Mouse (Mus musculus): ENCODE measurements around the gene Fam89b. TPM values are rescaled to one million over a fixed set of nuclear protein-coding genes. Genes with fewer than 3 reads are reported as not detected.

Gene Fam89b
- total and polyA plus RNA-seq, 3 experiments: 29.6 to 60.2 TPM; not detected in 1

GRCm38 (mm10) chr19:5756321-5756985 is 27.0 kb upstream of the Fam89b start:
- Histone ChIP-seq H3K4me3 (ENCODE audit: control insufficient read depth in 1 of 2, insufficient read depth in 1 of 2, low read depth in 2 of 2, low read length in 2 of 2) (no peak overlapping the region), H3K9me3 (replicated peaks; ENCODE audit: insufficient read depth, low read length) (no peaks in the 10 kb centered on the region), H3K36me3 (ENCODE audit: control insufficient read depth in 1 of 2, insufficient read depth in 2 of 2, low read length in 2 of 2) (no peaks in the 10 kb centered on the region), H3K27ac (ENCODE audit: control insufficient read depth, low read depth, low read length) (no peak overlapping the region), H3K4me1 (ENCODE audit: control insufficient read depth in 1 of 2, insufficient read depth in 2 of 2, low read length in 2 of 2) (no peaks in the 10 kb centered on the region), H3K27me3 (ENCODE audit: control insufficient read depth in 1 of 2, insufficient read depth in 2 of 2, low read length in 2 of 2) (no peaks in the 10 kb centered on the region), H3K79me2 (ENCODE audit: control insufficient read depth, insufficient read depth, low read length, poor library complexity) (no peaks in the 10 kb centered on the region), H3K9ac (ENCODE audit: control insufficient read depth, low read depth, low read length, poor library complexity, severe bottlenecking) (no peak overlapping the region)
- no peak for TF ChIP-seq GATA1 (IDR thresholded peaks at IDR 0.05; ENCODE audit: low read depth, low read length)
- no peak for TF ChIP-seq ZNF384 (IDR thresholded peaks at IDR 0.05; ENCODE audit: low read depth, low read length)
- no peak for TF ChIP-seq JUND (IDR thresholded peaks at IDR 0.05; ENCODE audit: low read depth, low read length)
- TF ChIP-seq TCF12 (IDR thresholded peaks at IDR 0.05; ENCODE audit: low read depth, low read length): no peak
- no peak for TF ChIP-seq GABPA (IDR thresholded peaks at IDR 0.05; ENCODE audit: low read depth, low read length)
- TF ChIP-seq MXI1 (IDR thresholded peaks at IDR 0.05; ENCODE audit: low read depth, low read length): no peak
- TF ChIP-seq NELFE (IDR thresholded peaks at IDR 0.05; ENCODE audit: low read depth, low read length): no peak
- TF ChIP-seq EP300 (IDR thresholded peaks at IDR 0.05; ENCODE audit: low read depth in 1 of 2, low read length in 2 of 2): no peak
- no peak for TF ChIP-seq RAD21 (IDR thresholded peaks at IDR 0.05; ENCODE audit: low read depth, low read length)
- no peak for TF ChIP-seq CHD1 (IDR thresholded peaks at IDR 0.05; ENCODE audit: low read depth, low read length)
- no peak for TF ChIP-seq ZC3H11A (IDR thresholded peaks at IDR 0.05; ENCODE audit: low read depth, low read length)
- no peak for TF ChIP-seq MYB (IDR thresholded peaks at IDR 0.05; ENCODE audit: low read depth, low read length)
- no peak for TF ChIP-seq ZMIZ1 (IDR thresholded peaks at IDR 0.05; ENCODE audit: low read depth, low read length)
- no peak for TF ChIP-seq CHD2 (IDR thresholded peaks at IDR 0.05; ENCODE audit: low read length)
- DNase-seq (ENCODE audit: low read depth, low spot score): no peak

GRCm38 (mm10) chr19:5751742-5752141 is 22.3 kb upstream of the Fam89b start:
- H3K9ac ChIP-seq (ENCODE audit: control insufficient read depth, low read depth, low read length, poor library complexity, severe bottlenecking): no peak overlapping the region
- H3K4me3 ChIP-seq (ENCODE audit: control insufficient read depth in 1 of 2, insufficient read depth in 1 of 2, low read depth in 2 of 2, low read length in 2 of 2): no peak overlapping the region
- H3K36me3 ChIP-seq (ENCODE audit: control insufficient read depth in 1 of 2, insufficient read depth in 2 of 2, low read length in 2 of 2): no peaks in the 10 kb centered on the region
- TF ChIP-seq RCOR1 (IDR thresholded peaks at IDR 0.05; ENCODE audit: low read depth, low read length) (no peak), MYC (IDR thresholded peaks at IDR 0.05; ENCODE audit: low read depth, low read length) (no peak), MYB (IDR thresholded peaks at IDR 0.05; ENCODE audit: low read depth, low read length) (no peak), KAT2A (conservative IDR thresholded peaks at IDR 0.05; ENCODE audit: low read depth, low read length) (no peak), MEF2A (IDR thresholded peaks at IDR 0.05; ENCODE audit: extremely low read depth, insufficient replicate concordance, low read depth, low read length, poor library complexity, severe bottlenecking) (no peak), POLR2A (IDR thresholded peaks at IDR 0.05; ENCODE audit: control insufficient read depth in 1 of 2, insufficient read depth in 1 of 2, low read depth in 1 of 2, low read length in 2 of 2, poor library complexity in 1 of 2) (no peak), UBTF (IDR thresholded peaks at IDR 0.05; ENCODE audit: borderline replicate concordance, insufficient read depth, low read depth, low read length) (no peak), ELF1 (IDR thresholded peaks at IDR 0.05; ENCODE audit: low read depth, low read length) (no peak), NELFE (IDR thresholded peaks at IDR 0.05; ENCODE audit: low read depth, low read length) (no peak), GATA1 (IDR thresholded peaks at IDR 0.05; ENCODE audit: low read depth, low read length) (no peak), TCF12 (IDR thresholded peaks at IDR 0.05; ENCODE audit: low read depth, low read length) (no peak), E2F4 (IDR thresholded peaks at IDR 0.05; ENCODE audit: borderline replicate concordance, low read depth, low read length) (no peak), CTCF (IDR thresholded peaks at IDR 0.05 in 2 of 3, conservative IDR thresholded peaks at IDR 0.05 in 1 of 3; ENCODE audit: control insufficient read depth in 1 of 3, insufficient read depth in 1 of 3, low read depth in 2 of 3, low read length in 3 of 3, poor library complexity in 1 of 3, severe bottlenecking in 1 of 3) (no peak), USF2 (IDR thresholded peaks at IDR 0.05; ENCODE audit: borderline replicate concordance in 1 of 2, insufficient read depth in 1 of 2, low read depth in 1 of 2, low read length in 2 of 2) (no peak), CHD2 (IDR thresholded peaks at IDR 0.05; ENCODE audit: low read length) (no peak), HCFC1 (IDR thresholded peaks at IDR 0.05; ENCODE audit: low read depth, low read length) (no peak)
- H3K79me2 ChIP-seq (ENCODE audit: control insufficient read depth, insufficient read depth, low read length, poor library complexity): no peaks in the 10 kb centered on the region
- H3K4me1 ChIP-seq (ENCODE audit: control insufficient read depth in 1 of 2, insufficient read depth in 2 of 2, low read length in 2 of 2): no peaks in the 10 kb centered on the region
- H3K9me3 ChIP-seq (replicated peaks; ENCODE audit: insufficient read depth, low read length): no peaks in the 10 kb centered on the region
- no peak for DNase-seq (ENCODE audit: low read depth, low spot score)
- no peak overlapping the region for H3K27ac ChIP-seq (ENCODE audit: control insufficient read depth, low read depth, low read length)
- no peaks in the 10 kb centered on the region for H3K27me3 ChIP-seq (ENCODE audit: control insufficient read depth in 1 of 2, insufficient read depth in 2 of 2, low read length in 2 of 2)
